Mouse (Mus musculus) effector memory CD4-positive, alpha-beta T cell, adult 5 months (primary cell): ENCODE data around the gene Olfr821. TPM values are rescaled to one million over a fixed set of nuclear protein-coding genes. Genes with fewer than 3 reads are reported as not detected.

ENCODE experiments used
- polyA plus RNA-seq: library from polyadenylated mRNA; unstranded; fragments of 100-300 nt; shearing (Covaris generic); gene quantifications from one replicate; pipeline ENCODE4 v1.2.1, GENCODE M21; 2017

The Olfr821 gene
- not detected for polyA plus RNA-seq

DNA sequence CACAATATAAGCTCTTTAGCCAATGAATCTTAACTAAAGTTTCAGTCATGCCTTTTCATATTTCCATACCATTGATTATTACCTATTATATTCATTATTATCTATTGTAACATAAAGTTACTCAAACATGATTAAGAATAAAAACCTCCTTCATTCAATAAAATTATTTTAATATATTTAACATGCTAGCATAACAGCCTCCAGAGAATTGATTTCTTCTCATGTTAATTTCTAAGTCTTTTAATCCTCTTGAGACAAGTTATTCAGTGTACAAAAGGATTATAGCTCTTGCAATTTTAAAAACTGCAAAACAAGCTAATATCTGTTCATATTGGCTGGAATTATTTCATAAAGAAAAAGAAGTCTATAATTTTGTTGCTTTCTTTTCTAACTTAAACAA, at the start of gene Olfr821:
Gene Olfr821, plus strand, starts transcription at position 301 of the 400 bp plus-strand sequence.

DNA sequence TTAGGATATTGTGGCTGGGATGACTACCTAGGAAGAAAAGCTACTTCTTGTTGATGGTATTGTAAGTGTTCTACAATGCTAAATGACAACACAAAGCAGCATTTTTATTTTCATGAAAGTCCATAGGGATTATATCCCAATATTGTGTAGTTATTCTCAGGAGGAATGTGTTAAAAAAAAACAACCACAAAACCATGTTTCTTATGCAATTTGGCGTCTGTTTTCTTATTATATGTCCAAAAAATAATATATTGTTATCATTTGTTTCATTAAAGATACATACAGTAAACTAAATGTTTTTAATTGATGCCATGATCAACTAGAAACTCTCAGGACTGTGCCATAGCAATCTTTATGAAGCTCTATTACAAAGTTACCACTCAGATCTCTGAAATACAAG, 45.2 kb upstream of the Olfr821 start, which contains the start of gene Gm10310:
Gene Gm10310, minus strand, starts transcription at position 101 of the 400 bp plus-strand sequence.

DNA sequence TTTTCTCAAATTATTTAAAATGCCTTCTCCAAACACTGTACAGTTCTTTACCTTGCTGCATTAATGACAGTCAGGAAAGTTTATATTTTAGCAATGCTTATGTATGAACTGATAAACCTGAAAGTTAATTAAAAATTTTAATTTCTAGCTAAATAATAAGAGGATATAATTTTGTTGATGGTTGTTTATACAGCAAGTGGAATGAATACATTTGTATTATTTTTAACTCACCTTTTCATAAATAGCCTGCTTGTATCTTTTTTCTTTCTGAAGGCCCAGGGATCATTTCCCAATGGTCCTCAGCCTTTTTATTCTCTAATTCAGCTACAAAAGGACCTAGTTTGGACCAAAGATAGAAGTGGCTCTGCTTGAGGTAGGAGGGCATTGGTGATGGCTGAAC, 17.8 kb upstream of the Olfr821 start, which contains the start of gene Olfr820:
Gene Olfr820, plus strand, starts transcription at position 301 of the 400 bp plus-strand sequence.

DNA sequence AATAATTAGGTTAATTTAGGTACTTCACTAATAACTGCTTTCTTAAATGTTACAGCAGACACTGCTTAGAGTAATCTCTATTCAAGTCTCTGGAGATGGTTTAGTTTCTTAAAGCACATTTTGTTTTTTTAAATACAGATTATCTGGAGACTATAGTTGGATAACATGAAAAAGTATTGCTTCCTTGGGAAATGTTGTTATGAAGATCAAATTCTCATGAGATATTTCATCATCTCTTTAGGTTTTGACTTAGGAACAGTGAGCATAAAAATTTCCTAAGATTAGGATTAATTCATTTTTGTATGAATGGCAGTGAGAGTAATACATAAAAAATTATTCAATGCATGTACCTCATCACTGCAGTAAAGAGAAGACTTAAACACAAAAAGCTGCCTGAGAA, 40.8 kb downstream of the Olfr821 start, which contains the start of gene Olfr822:
Gene Olfr822, plus strand, starts transcription at position 301 of the 400 bp plus-strand sequence.

Other genes with a start within 250 kb of the Olfr821 start
- gene Olfr810, start 235.4 kb upstream of the Olfr821 start, polyA plus RNA-seq: not detected
- gene Olfr811, start 226.0 kb upstream of the Olfr821 start, polyA plus RNA-seq: not detected
- not detected for gene Olfr812, start 184.3 kb upstream of the Olfr821 start, polyA plus RNA-seq
- gene Olfr813, start 175.0 kb upstream of the Olfr821 start, polyA plus RNA-seq: not detected
- gene Olfr814, start 150.5 kb upstream of the Olfr821 start, polyA plus RNA-seq: 0.16 TPM
- not detected for gene Olfr815, start 124.5 kb upstream of the Olfr821 start, polyA plus RNA-seq
- gene Olfr816, start 114.8 kb upstream of the Olfr821 start, polyA plus RNA-seq: 0.66 TPM
- not detected for gene Olfr818, start 81.2 kb upstream of the Olfr821 start, polyA plus RNA-seq
- gene Olfr819, start 63.1 kb upstream of the Olfr821 start, polyA plus RNA-seq: not detected
- gene Olfr247, start 54.2 kb upstream of the Olfr821 start, polyA plus RNA-seq: not detected
- gene Gm10310, start 45.3 kb upstream of the Olfr821 start, polyA plus RNA-seq: 0.31 TPM
- gene Olfr820, start 17.7 kb upstream of the Olfr821 start, polyA plus RNA-seq: not detected
- 0.19 TPM for gene Olfr822, start 40.9 kb downstream of the Olfr821 start, polyA plus RNA-seq
- gene Olfr823, start 85.0 kb downstream of the Olfr821 start, polyA plus RNA-seq: not detected
- gene Olfr824, start 99.7 kb downstream of the Olfr821 start, polyA plus RNA-seq: not detected
- gene Olfr825, start 136.4 kb downstream of the Olfr821 start, polyA plus RNA-seq: not detected
- gene Olfr826, start 153.8 kb downstream of the Olfr821 start, polyA plus RNA-seq: not detected
- not detected for gene Olfr827, start 184.1 kb downstream of the Olfr821 start, polyA plus RNA-seq
- gene Neurod4, start 249.9 kb downstream of the Olfr821 start, polyA plus RNA-seq: not detected